Mouse (Mus musculus): ENCODE measurements at regions not wholly inside any gene's neighbourhood (a gene's known extent, or its start where the extent isn't known, plus 50 kb on each side); places are given as distances from the start of the nearest gene placed in this dataset.

GRCm38 (mm10) chr15:59954345-59954744 lies 62.1 kb downstream of the 4933412E24Rik start:
- TF ChIP-seq POLR2A (IDR thresholded peaks at IDR 0.05; ENCODE audit: borderline replicate concordance, insufficient read depth, low read length) (no peak), CTCF (IDR thresholded peaks at IDR 0.05; ENCODE audit: borderline replicate concordance, insufficient read depth, low read depth, low read length) (no peak)
- 6% methylated on average over 3 of the region's 3 CpGs for WGBS

GRCm38 (mm10) chr15:59953857-59954256 lies 62.6 kb downstream of the 4933412E24Rik start:
- WGBS = 54% methylated on average over 4 of the region's 4 CpGs
- DNase-seq = no peak
- H3K4me3 ChIP-seq (replicated peaks; ENCODE audit: insufficient read depth, low read depth, low read length) = no peak overlapping the region
- H3K4me1 ChIP-seq (ENCODE audit: control insufficient read depth, insufficient read depth, low read length) = no peaks in the 10 kb centered on the region; the same call in 1 of the 2 replicates
- no peaks in the 10 kb centered on the region; the same call in 1 of the 2 replicates for H3K27me3 ChIP-seq (ENCODE audit: control insufficient read depth, insufficient read depth, low read length)
- no peak overlapping the region for H3K27ac ChIP-seq (ENCODE audit: insufficient read depth, low read length)
- TF ChIP-seq CTCF (IDR thresholded peaks at IDR 0.05; ENCODE audit: borderline replicate concordance, insufficient read depth, low read depth, low read length) (no peak), POLR2A (IDR thresholded peaks at IDR 0.05; ENCODE audit: borderline replicate concordance, insufficient read depth, low read length) (no peak)

More at GRCm38 (mm10) chr15:59954345-59954744, 62.1 kb downstream of the 4933412E24Rik start:
- no peak overlapping the region for H3K4me3 ChIP-seq (replicated peaks; ENCODE audit: insufficient read depth, low read depth, low read length)
- no peaks in the 10 kb centered on the region; the same call in 1 of the 2 replicates for H3K4me1 ChIP-seq (ENCODE audit: control insufficient read depth, insufficient read depth, low read length)
- no peak overlapping the region for H3K27ac ChIP-seq (ENCODE audit: insufficient read depth, low read length)
- DNase-seq = peak; percentile 19 to 47
- no peaks in the 10 kb centered on the region; the same call in 1 of the 2 replicates for H3K27me3 ChIP-seq (ENCODE audit: control insufficient read depth, insufficient read depth, low read length)

- Histone ChIP-seq H3K27ac (ENCODE audit: insufficient read depth, low read length) (no peak overlapping the region), H3K27me3 (ENCODE audit: control insufficient read depth, insufficient read depth, low read length) (no peaks in the 10 kb centered on the region), H3K4me1 (ENCODE audit: control insufficient read depth, insufficient read depth, low read length) (no peaks in the 10 kb centered on the region; the same call in 1 of the 2 replicates), H3K4me3 (replicated peaks; ENCODE audit: insufficient read depth, low read depth, low read length) (no peak overlapping the region)
- DNase-seq = no peak
- WGBS = 94% methylated on average over 3 of the region's 3 CpGs
- TF ChIP-seq POLR2A (IDR thresholded peaks at IDR 0.05; ENCODE audit: borderline replicate concordance, insufficient read depth, low read length) = no peak
- TF ChIP-seq CTCF (IDR thresholded peaks at IDR 0.05; ENCODE audit: borderline replicate concordance, insufficient read depth, low read depth, low read length) = no peak
Measured at GRCm38 (mm10) chr15:59950617-59951216, 65.7 kb downstream of the 4933412E24Rik start.

GRCm38 (mm10) chr15:59945208-59945607 lies 71.2 kb downstream of the 4933412E24Rik start:
- H3K4me1 ChIP-seq (ENCODE audit: control insufficient read depth, insufficient read depth, low read length) = no peaks in the 10 kb centered on the region
- no peak overlapping the region for H3K27ac ChIP-seq (ENCODE audit: insufficient read depth, low read length)
- no peak for TF ChIP-seq POLR2A (IDR thresholded peaks at IDR 0.05; ENCODE audit: borderline replicate concordance, insufficient read depth, low read length)
- TF ChIP-seq CTCF (IDR thresholded peaks at IDR 0.05; ENCODE audit: borderline replicate concordance, insufficient read depth, low read depth, low read length) = no peak
- H3K27me3 ChIP-seq (ENCODE audit: control insufficient read depth, insufficient read depth, low read length) = no peaks in the 10 kb centered on the region
- H3K4me3 ChIP-seq (replicated peaks; ENCODE audit: insufficient read depth, low read depth, low read length) = no peak overlapping the region
- WGBS = 19% methylated on average over 8 of the region's 8 CpGs
- DNase-seq = no peak

- Histone ChIP-seq H3K4me1 (ENCODE audit: control insufficient read depth, insufficient read depth, low read length) (no peaks in the 10 kb centered on the region), H3K4me3 (replicated peaks; ENCODE audit: insufficient read depth, low read depth, low read length) (no peak overlapping the region), H3K27ac (ENCODE audit: insufficient read depth, low read length) (no peak overlapping the region), H3K27me3 (ENCODE audit: control insufficient read depth, insufficient read depth, low read length) (no peaks in the 10 kb centered on the region)
- no peak for DNase-seq
- WGBS = 3% methylated on average over 5 of the region's 5 CpGs
- TF ChIP-seq POLR2A (IDR thresholded peaks at IDR 0.05; ENCODE audit: borderline replicate concordance, insufficient read depth, low read length) (no peak), CTCF (IDR thresholded peaks at IDR 0.05; ENCODE audit: borderline replicate concordance, insufficient read depth, low read depth, low read length) (no peak)
Measured at GRCm38 (mm10) chr15:59936486-59936885, 79.9 kb downstream of the 4933412E24Rik start.

- WGBS = 80% methylated on average over 4 of the region's 4 CpGs
- Histone ChIP-seq H3K4me3 (replicated peaks; ENCODE audit: insufficient read depth, low read depth, low read length) (no peak overlapping the region), H3K4me1 (ENCODE audit: control insufficient read depth, insufficient read depth, low read length) (no peaks in the 10 kb centered on the region), H3K27ac (ENCODE audit: insufficient read depth, low read length) (no peak overlapping the region), H3K27me3 (ENCODE audit: control insufficient read depth, insufficient read depth, low read length) (no peaks in the 10 kb centered on the region)
- no peak for TF ChIP-seq CTCF (IDR thresholded peaks at IDR 0.05; ENCODE audit: borderline replicate concordance, insufficient read depth, low read depth, low read length)
- TF ChIP-seq POLR2A (IDR thresholded peaks at IDR 0.05; ENCODE audit: borderline replicate concordance, insufficient read depth, low read length) = no peak
- DNase-seq = no peak
Measured at GRCm38 (mm10) chr15:59913860-59914259, 102.6 kb downstream of the 4933412E24Rik start.

GRCm38 (mm10) chr15:59908300-59908699 lies 108.1 kb downstream of the 4933412E24Rik start:
- no peaks in the 10 kb centered on the region for H3K27me3 ChIP-seq (ENCODE audit: control insufficient read depth, insufficient read depth, low read length)
- DNase-seq = no peak
- H3K4me1 ChIP-seq (ENCODE audit: control insufficient read depth, insufficient read depth, low read length) = no peaks in the 10 kb centered on the region
- TF ChIP-seq CTCF (IDR thresholded peaks at IDR 0.05; ENCODE audit: borderline replicate concordance, insufficient read depth, low read depth, low read length) = no peak
- no peak for TF ChIP-seq POLR2A (IDR thresholded peaks at IDR 0.05; ENCODE audit: borderline replicate concordance, insufficient read depth, low read length)
- no peak overlapping the region for H3K4me3 ChIP-seq (replicated peaks; ENCODE audit: insufficient read depth, low read depth, low read length)
- H3K27ac ChIP-seq (ENCODE audit: insufficient read depth, low read length) = no peak overlapping the region
- 82% methylated on average over 2 of the region's 2 CpGs for WGBS

Measured in cerebellum, adult 2 months (tissue).